Mouse (Mus musculus): ENCODE measurements at regions not wholly inside any gene's neighbourhood (a gene's known extent, or its start where the extent isn't known, plus 50 kb on each side); places are given as distances from the start of the nearest gene placed in this dataset.
A peak's percentile ranks its signal among the peaks of the same experiment; 100 is the strongest.
"Not testable (repeated sequence)": the region's sequence is repeated elsewhere in the genome, so short reads cannot be mapped to it uniquely, and the experiment has no call there.

DNA sequence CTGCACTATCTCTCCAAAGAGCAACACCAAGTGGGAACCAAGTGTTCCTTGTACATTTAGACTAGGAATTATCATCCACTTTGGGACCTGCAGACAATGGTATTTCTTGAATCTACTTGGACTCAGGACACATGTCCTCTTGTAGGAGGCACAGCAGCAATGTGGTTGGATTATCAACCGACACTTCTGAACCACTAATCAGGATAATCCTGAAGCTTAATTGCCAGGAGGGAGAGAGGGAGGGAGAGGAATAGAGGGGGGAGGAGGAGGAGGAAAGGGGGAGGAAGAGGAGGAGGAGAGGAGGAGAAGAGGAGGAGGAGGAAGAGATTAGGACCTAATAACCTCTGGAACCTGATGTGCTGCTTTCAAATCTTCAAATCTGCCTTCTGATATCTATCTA is 167.5 kb downstream of the Trib2 start:
- H3K27ac ChIP-seq, result no peak overlapping the region
- H3K4me3 ChIP-seq, result no peak overlapping the region
- DNase-seq (ENCODE audit: low spot score in 2 of 2), result no peak
- TF ChIP-seq CTCF (conservative IDR thresholded peaks at IDR 0.05), result no peak

DNA sequence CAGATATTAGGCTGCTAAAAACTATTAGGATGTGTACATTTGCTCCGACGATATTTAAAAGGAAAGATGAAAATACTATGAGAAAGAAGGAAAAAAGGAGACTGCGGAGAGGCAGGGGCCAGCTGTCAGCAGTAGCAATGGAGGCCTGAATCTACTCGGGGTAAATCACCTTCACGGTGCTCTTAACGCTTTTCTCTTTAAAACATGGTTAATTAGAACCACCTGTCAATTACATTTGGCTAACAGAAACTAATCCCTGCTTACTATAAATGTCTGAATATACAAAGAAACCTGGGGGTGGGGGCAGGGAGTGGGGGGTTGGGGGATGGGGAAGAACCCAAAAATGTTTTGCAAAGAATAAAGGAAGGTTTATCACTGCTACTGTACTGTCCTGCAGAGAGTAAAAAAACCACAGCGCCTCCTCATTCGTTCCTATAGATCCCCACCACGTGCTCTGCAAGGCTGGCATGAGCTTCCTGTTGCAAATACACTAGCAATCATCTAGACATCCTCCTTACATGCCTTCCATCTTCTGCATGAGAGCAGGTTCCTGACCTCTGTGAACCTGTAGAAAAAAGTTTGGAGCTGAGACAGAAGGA is 172.5 kb downstream of the Trib2 start:
- Histone ChIP-seq H3K27ac (no peak overlapping the region), H3K4me3 (no peak overlapping the region)
- TF ChIP-seq CTCF (conservative IDR thresholded peaks at IDR 0.05), result no peak
- no peak for DNase-seq (ENCODE audit: low spot score in 2 of 2)

DNA sequence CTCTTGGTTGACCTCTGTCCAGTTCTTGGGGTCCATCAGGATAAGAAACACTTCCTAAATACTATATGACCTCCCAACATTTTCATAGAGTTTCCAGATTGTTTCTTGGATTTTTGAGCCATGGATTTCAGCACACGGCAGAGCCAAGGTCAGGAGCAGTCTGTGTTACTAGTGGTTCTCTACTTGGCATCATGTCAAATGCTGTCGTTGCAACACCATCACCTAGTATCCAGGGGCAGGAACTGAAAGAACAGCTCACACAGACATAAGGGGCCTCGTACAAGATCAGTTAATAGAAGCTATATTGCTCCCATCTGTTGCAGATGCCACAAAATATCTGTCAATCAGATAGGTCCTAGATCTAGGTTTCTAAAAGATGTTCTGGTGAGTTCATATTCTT is 173.1 kb downstream of the Trib2 start:
- TF ChIP-seq CTCF (conservative IDR thresholded peaks at IDR 0.05), result no peak
- DNase-seq (ENCODE audit: low spot score in 2 of 2), result no peak
- H3K27ac ChIP-seq, result no peak overlapping the region
- H3K4me3 ChIP-seq, result no peak overlapping the region

DNA sequence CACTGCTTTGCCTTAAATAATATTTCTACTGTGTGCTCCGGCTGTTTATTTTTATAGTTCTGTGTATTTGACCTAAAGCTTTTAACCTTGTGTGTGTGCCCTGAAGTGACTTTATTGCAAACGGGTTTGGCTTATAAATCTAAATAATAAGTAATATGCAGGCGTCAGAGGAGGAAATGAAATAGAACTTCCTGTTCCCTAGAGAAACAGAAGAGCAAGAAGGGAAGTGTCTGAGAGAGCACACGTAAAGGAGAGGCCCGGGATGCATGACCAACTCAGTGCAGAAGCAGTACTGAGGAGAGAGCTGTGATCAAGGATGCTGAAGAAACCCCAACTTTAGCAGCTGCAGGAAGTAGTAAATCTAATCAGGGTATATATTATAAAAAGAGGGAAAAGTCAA is 176.4 kb downstream of the Trib2 start:
- TF ChIP-seq CTCF (conservative IDR thresholded peaks at IDR 0.05), result no peak
- H3K4me3 ChIP-seq, result no peak overlapping the region

DNA sequence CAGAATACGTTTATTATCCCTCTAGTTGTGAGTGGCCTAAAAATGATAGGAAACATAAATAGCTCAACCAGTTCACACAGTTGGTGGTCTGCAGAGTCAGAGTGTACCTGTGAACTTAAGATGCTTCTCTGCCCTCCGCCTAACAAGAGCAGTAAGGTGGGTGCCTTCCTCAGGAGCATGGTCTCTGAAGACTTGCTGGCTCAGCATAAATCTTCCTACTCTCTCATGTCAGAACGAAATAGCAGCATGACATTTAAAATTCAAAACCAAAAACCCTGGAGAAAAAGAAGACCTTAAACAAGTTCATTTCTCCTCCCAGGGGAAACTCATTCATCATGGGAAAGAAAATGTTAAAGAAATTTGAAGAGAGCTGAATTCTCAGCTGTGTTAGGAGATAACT is 186.8 kb downstream of the Trib2 start:
- no peak for TF ChIP-seq CTCF (conservative IDR thresholded peaks at IDR 0.05)
- Histone ChIP-seq H3K4me3 (no peak overlapping the region), H3K27ac (no peak overlapping the region)
- DNase-seq (ENCODE audit: low spot score in 2 of 2), result no peak

More for the DNA sequence above, 176.4 kb downstream of the Trib2 start:
- 0 out of 2 replicates have a peak overlapping the region, but pooled peaks have one; percentile 62 for H3K27ac ChIP-seq
- DNase-seq (ENCODE audit: low spot score in 2 of 2), result no peak

DNA sequence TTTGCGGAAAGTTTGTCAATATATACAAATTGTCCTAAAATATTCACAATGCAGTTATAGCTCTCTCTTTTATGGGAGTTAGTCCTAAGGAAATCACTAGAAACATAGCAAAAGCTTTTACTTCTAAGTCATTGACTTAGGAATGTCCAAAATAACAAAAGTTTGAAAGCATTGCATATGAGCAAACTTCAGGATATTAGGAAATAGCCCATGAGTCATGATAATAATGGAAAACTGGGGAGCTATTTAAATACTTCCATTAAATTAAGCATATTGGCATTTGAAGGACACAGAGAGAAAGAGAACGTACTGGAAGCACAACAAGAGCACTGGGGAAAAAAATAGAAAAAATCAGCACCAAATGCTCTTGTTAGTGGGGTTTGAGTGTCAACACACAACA is 197.2 kb downstream of the Trib2 start:
- TF ChIP-seq CTCF (conservative IDR thresholded peaks at IDR 0.05), result no peak
- Histone ChIP-seq H3K27ac (no peak overlapping the region), H3K4me3 (no peak overlapping the region)
- DNase-seq (ENCODE audit: low spot score in 2 of 2), result no peak

DNA sequence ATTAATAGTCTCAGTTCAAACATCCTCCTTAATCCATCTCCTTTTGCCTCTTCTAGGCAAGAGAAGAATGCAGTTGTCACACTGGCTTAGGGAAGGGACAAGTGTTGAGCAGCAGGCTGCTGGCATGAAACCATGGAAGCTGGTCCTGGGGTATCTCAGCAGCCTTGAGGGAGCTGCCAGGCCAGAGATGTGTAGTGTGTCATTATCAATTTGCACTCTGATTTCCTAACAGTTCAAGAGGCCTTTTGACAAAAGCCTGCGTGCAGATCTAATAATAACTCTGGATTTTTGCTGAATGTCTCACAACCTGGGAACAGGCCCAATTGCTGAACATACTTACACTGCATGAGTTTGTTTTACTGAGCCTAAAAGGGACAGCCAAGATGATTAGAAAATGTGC is 199.4 kb downstream of the Trib2 start:
- Histone ChIP-seq H3K4me3 (no peak overlapping the region), H3K27ac (peak overlapping the region; percentile 61)
- no peak for TF ChIP-seq CTCF (conservative IDR thresholded peaks at IDR 0.05)
- DNase-seq (ENCODE audit: low spot score in 2 of 2), result no peak

DNA sequence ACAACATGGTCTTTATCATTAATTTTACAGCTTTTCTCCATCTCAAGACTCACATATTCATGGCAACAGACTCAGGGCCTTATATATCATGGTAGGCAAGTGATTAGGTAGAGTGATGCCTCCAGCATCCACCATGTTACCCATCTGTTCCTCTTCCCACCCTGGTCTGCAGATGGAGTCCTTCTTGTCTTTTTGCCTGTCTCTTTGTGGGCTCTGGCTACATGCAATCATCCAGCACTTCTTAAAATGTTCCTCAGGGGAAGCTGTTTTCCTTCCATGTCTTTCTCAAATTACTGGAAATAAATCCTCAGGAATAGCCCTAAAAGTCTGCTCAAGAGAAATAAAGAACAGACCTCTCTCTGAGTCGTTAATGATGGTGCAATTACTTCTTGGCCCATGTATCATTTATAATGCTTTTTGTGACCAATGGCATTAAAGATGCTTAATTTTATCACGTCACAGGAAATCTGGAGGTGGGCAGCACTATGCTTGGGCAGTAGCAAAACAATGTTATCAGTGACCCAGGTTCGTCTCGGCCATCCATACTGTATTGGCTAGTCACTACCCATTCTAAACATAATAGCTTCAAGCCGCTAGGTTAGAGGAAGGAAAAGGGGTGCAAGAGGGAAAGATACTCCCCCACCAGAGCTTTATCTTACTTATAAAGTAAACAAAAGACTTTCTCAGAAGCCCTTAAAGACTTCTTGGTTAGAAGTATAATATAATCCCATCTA is 204.7 kb downstream of the Trib2 start:
- Histone ChIP-seq H3K27ac (no peak overlapping the region), H3K4me3 (no peak overlapping the region)
- TF ChIP-seq CTCF (conservative IDR thresholded peaks at IDR 0.05), result no peak
- no peak for DNase-seq (ENCODE audit: low spot score in 2 of 2)

DNA sequence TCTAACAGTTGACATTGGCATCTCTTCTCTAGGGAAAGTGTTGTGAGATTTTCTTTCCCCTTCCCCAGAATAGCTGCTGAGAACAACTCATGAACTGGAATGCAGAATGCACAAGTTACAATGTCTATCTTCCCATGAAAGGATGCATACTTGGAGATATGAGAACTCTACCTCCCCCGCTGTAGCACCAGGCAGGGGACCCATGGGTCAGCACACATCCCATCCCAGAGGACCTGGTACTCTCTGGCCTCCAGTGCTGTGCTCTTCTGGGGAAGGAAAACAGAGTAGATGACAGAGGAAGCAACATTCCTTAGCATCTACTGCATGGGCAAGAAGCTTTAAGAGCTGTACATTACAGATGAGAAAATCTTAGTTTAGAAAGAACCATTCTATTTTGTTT is 209.6 kb downstream of the Trib2 start:
- no peak for DNase-seq (ENCODE audit: low spot score in 2 of 2)
- H3K27ac ChIP-seq, result no peak overlapping the region
- no peak for TF ChIP-seq CTCF (conservative IDR thresholded peaks at IDR 0.05)
- no peak overlapping the region for H3K4me3 ChIP-seq

DNA sequence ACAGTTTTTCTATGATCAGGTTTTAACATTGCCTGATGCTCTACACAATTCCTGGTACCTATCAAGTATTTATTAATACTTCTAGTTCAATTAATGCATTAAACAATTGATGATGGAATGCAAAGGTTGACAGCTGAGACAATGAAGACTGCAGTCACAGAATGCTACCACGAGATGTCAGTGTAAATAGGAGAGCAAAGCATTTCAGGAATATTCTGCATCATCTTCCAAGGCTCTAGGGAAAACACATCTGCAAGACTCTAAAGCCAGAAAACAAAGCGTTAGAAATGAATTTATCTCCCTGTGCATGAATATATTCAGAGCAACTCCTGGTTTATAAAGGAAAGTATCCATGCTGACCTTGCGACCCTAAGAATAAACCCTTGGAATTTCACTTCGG is 210.6 kb downstream of the Trib2 start:
- Histone ChIP-seq H3K27ac (no peak overlapping the region), H3K4me3 (no peak overlapping the region)
- peak; percentile 10 to 12 for DNase-seq (ENCODE audit: low spot score in 2 of 2)
- TF ChIP-seq CTCF (conservative IDR thresholded peaks at IDR 0.05), result peak; percentile 95

DNA sequence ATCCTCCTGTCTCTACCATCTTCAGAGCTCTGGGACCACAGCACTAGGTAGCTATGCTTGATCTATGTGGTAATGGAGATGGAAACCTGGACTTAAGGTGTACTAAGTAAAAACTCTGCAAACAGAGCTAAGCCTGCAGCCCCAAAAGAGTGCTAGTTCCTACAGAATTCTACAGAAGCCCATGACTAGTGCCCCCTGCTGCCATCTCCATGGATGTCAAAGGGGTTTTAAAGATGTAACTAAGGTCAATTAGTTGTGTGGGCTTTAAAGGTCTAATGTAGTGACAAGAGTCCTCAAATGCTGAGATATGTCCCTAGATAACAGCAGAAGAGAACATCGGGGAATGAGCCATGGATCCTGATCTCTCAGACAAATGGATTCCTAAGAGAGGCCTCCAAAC is 212.1 kb downstream of the Trib2 start:
- DNase-seq (ENCODE audit: low spot score in 2 of 2), result no peak
- Histone ChIP-seq H3K4me3 (no peak overlapping the region), H3K27ac (no peak overlapping the region)
- TF ChIP-seq CTCF (conservative IDR thresholded peaks at IDR 0.05), result peak; percentile 40

DNA sequence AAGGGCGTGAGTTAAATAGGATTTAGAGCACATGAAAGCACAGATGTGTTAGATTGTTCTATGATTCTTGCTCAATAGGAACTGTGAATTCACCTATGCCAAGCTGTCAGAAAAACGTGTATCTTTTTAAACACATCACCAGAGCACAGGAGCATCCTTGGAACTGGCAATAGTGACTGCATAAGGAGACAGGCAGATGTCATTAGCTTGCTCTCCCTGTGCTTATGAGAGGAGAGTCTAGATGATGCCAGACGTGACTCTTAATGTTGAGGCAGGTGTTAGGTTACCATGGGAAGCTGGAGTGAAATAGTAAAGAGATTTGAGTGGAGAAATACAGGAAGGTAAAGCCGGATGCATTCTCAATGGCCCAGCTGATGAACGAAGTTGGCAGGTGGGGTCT is 212.8 kb downstream of the Trib2 start:
- Histone ChIP-seq H3K4me3 (no peak overlapping the region), H3K27ac (no peak overlapping the region)
- no peak for DNase-seq (ENCODE audit: low spot score in 2 of 2)
- TF ChIP-seq CTCF (conservative IDR thresholded peaks at IDR 0.05), result no peak

DNA sequence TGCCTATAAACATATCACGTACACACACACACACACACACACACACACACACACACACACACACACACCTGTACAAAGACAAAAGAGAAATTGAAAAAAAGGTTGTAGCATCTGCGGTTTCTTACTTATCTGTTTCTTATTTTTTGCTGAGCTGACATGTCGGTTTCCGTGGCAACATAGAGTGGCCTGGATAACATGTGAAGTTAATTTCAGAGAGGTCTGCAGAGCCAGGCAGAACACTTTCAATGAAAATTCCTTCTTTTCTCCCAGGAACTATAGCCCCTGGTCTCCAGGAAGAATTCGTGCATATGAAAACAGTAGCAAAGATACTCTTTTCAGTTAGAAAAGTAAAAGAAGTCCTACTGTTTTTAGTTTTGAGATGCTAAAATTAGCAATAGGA is 213.4 kb downstream of the Trib2 start:
- TF ChIP-seq CTCF (conservative IDR thresholded peaks at IDR 0.05), result no peak
- no peak overlapping the region for H3K4me3 ChIP-seq
- H3K27ac ChIP-seq, result no peak overlapping the region
- DNase-seq (ENCODE audit: low spot score in 2 of 2), result no peak

DNA sequence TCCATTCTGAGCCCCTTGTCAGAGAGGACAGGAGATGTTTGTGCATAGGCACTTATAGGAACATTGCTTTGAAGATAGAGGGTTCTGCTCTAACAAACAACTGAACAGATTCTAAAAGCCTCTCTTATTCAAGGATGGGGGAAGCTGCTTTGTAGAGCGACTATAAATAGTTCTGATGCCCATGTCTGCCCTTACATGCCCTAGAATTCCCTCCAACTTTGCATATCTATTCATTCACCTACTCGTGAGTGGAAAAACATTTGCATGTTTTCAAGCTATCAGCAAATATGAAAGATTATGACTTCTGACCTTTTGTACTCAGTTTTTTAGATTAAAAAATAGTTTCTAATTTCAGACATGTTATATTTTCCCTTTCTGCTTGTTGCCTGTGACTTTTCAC is 222.0 kb downstream of the Trib2 start:
- H3K27ac ChIP-seq, result no peak overlapping the region
- H3K4me3 ChIP-seq, result no peak overlapping the region
- no peak for TF ChIP-seq CTCF (conservative IDR thresholded peaks at IDR 0.05)
- DNase-seq (ENCODE audit: low spot score in 2 of 2), result no peak

DNA sequence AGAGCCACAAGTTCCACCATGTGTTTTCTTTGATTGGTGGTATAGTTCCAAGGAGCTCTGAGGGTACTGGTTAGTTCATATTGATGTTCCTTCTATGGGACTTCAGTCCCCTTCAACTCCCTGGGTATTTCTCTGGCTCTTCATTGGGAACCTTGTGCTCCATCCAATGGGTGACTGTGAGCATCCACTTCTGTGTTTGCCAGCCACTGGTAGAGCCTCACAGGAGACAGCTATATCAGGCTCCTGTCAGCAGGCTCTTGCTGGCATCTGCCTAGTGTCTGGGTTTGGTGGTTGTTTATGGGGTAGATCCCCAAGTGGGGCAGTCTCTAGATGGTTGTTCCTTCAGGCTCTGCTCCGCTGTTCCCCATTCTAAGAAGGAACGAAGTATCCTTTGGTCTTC is 228.9 kb downstream of the Trib2 start:
- DNase-seq (ENCODE audit: low spot score in 2 of 2); H3K4me3 ChIP-seq; H3K27ac ChIP-seq: not testable (repeated sequence)

All from layer of hippocampus, adult 2 months (tissue).